Mouse (Mus musculus) lung, adult 2 months (tissue): ENCODE measurements around the gene Il1rapl1.

Source experiments
- CTCF ChIP-seq: fragments of 200-500 bp; IDR thresholded peaks from 2 replicates; pipeline ENCODE4 v1.5.1; 2011; ENCODE audit warnings: mild to moderate bottlenecking, low read length, control low read depth; ENCODE audit not compliant: insufficient read depth
- POLR2A ChIP-seq: fragments of 200-500 bp; IDR thresholded peaks from 2 replicates; pipeline ENCODE4 v1.6.1; 2011; ENCODE audit warnings: low read depth, mild to moderate bottlenecking, control low read depth, low read length, borderline replicate concordance; ENCODE audit errors: extremely low read depth

- TF ChIP-seq POLR2A: no peak
- TF ChIP-seq CTCF: no peak
These were observed 1386.6 kb downstream of the Il1rapl1 start for GRCm38 (mm10) chrX:86728803-86729202.
